Comparison of ENCODE assay signal across 13 mouse cellular contexts in the genomic region with DNA sequence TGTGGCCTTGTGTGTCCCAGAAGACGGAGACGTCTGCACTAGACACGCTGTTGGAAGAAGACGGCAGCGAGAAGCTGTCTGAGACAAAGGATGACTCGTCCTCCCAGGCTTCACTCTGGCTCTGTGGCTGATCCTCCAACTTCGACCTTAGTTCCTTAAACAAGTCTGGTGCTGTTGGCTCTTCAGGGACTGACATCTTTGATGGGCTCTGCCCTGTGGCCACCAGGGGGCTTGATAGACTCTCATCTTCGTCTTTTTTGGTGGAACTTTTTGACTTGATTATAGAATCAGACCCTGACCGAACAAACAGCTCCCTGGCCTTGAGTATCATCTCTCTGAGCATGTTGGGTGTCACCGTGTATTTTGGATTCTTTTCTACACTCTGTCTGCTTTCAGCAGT. TPM values are rescaled to one million over a fixed set of nuclear protein-coding genes. Genes with fewer than 3 reads are reported as not detected.
A peak's percentile ranks its signal among the peaks of the same experiment; 100 is the strongest.
DNase-seq lines count a peak whose midpoint lies in the region; ATAC-seq and TF ChIP-seq lines count a peak whose summit lies in the region.
"Had no signal": no experiment of that assay in that cellular context is flagged by ENCODE, and none has a peak within 500 bp of the region (broad histone marks: within the 10 kb centered on the region; RNA-seq: fewer than 3 reads in every experiment).

No protein-coding gene starts in this region.

- no peaks in the 10 kb centered on the region for H3K4me1 ChIP-seq in forebrain, postnatal 0 days (ENCODE audit: insufficient read depth)
- no peaks in the 10 kb centered on the region for H3K4me1 ChIP-seq in forebrain, embryonic 14.5 days (ENCODE audit: control insufficient read depth, insufficient read depth, low read length)
- H3K4me1 ChIP-seq: hindbrain, embryonic 15.5 days; limb, embryonic 12.5 days had no signal

- H3K4me3 ChIP-seq in forebrain, postnatal 0 days (ENCODE audit: low read depth, low read length) = no peak overlapping the region
- H3K4me3 ChIP-seq in forebrain, embryonic 14.5 days (ENCODE audit: low read depth, low read length) = no peak overlapping the region
- no peak overlapping the region for H3K4me3 ChIP-seq in layer of hippocampus, adult 2 months
- H3K4me3 ChIP-seq: hindbrain, embryonic 15.5 days; limb, embryonic 12.5 days had no signal

- 77% methylated on average over 10 of the region's 10 CpGs for WGBS in forebrain, postnatal 0 days
- 84% methylated on average over 10 of the region's 10 CpGs for WGBS in forebrain, embryonic 14.5 days

- no peaks in the 10 kb centered on the region for H3K36me3 ChIP-seq in forebrain, postnatal 0 days (ENCODE audit: insufficient read depth)
- H3K36me3 ChIP-seq in forebrain, embryonic 14.5 days (ENCODE audit: control insufficient read depth, insufficient read depth, low read length) = no peaks in the 10 kb centered on the region
- H3K36me3 ChIP-seq: hindbrain, embryonic 15.5 days; limb, embryonic 12.5 days had no signal

- no peak for DNase-seq in forebrain, postnatal 0 days
- DNase-seq in forebrain, embryonic 14.5 days (ENCODE audit: low spot score) = no peak
- no peak for DNase-seq in layer of hippocampus, adult 2 months (ENCODE audit: low spot score in 2 of 2)
- DNase-seq in layer of hippocampus, adult 8-10 months (ENCODE audit: low spot score in 2 of 2) = no peak
- peak; percentile 17 for DNase-seq in NIH3T3 (ENCODE audit: low read depth)
- peak; percentile 38 to 41 for DNase-seq in lung, postnatal 4 days
- no peak for DNase-seq in frontal cortex, postnatal 36 days (ENCODE audit: low spot score in 2 of 2)
- no peak for DNase-seq in cerebellum, postnatal 4 days (ENCODE audit: low spot score in 2 of 2)
- DNase-seq: right cerebral cortex, postnatal 25 days had no signal

- H3K9ac ChIP-seq in forebrain, postnatal 0 days = no peak overlapping the region
- no peak overlapping the region for H3K9ac ChIP-seq in forebrain, embryonic 14.5 days (ENCODE audit: low read length)
- H3K9ac ChIP-seq: hindbrain, embryonic 15.5 days; limb, embryonic 12.5 days had no signal

- TF ChIP-seq CTCF in forebrain, postnatal 0 days (IDR thresholded peaks at IDR 0.05; ENCODE audit: low read depth) = peak; percentile 31
- TF ChIP-seq CTCF in layer of hippocampus, adult 2 months (conservative IDR thresholded peaks at IDR 0.05) = peak; percentile 62

- H3K9me3 ChIP-seq in forebrain, postnatal 0 days (ENCODE audit: low read length) = no peaks in the 10 kb centered on the region
- no peaks in the 10 kb centered on the region for H3K9me3 ChIP-seq in forebrain, embryonic 14.5 days (replicated peaks; ENCODE audit: control insufficient read depth, low read length)
- H3K9me3 ChIP-seq: hindbrain, embryonic 15.5 days; limb, embryonic 12.5 days had no signal

- no peak for ATAC-seq in forebrain, postnatal 0 days
- no peak for ATAC-seq in forebrain, embryonic 14.5 days

- H3K4me2 ChIP-seq in forebrain, postnatal 0 days (ENCODE audit: low read depth) = no peak overlapping the region
- no peak overlapping the region for H3K4me2 ChIP-seq in forebrain, embryonic 14.5 days (ENCODE audit: low read length)
- H3K4me2 ChIP-seq: hindbrain, embryonic 15.5 days; limb, embryonic 12.5 days had no signal

- H3K27me3 ChIP-seq in forebrain, postnatal 0 days (ENCODE audit: insufficient read depth, low read length) = no peaks in the 10 kb centered on the region
- no peaks in the 10 kb centered on the region for H3K27me3 ChIP-seq in forebrain, embryonic 14.5 days (replicated peaks; ENCODE audit: control insufficient read depth, insufficient read depth, low read length)
- H3K27me3 ChIP-seq: hindbrain, embryonic 15.5 days; limb, embryonic 12.5 days had no signal

- H3K27ac ChIP-seq in forebrain, postnatal 0 days (ENCODE audit: low read depth, low read length) = no peak overlapping the region
- H3K27ac ChIP-seq in forebrain, embryonic 14.5 days (ENCODE audit: low read depth, low read length) = no peak overlapping the region
- no peak overlapping the region for H3K27ac ChIP-seq in layer of hippocampus, adult 2 months
- H3K27ac ChIP-seq: hindbrain, embryonic 15.5 days; limb, embryonic 12.5 days had no signal

RNA-seq across cellular contexts. Expression of gene 1700014D04Rik, which starts 4.9 kb away (rescaled TPM):
- total RNA-seq in forebrain, postnatal 0 days (2014; rRNA removed) = 0.24 and 0.31 TPM in 2 replicates
- 0.42 and 0.54 TPM in 2 replicates for polyA plus RNA-seq in forebrain, postnatal 0 days (2015; fragmentation: Nextera tagmentation; extraction: Ambion mirVana)
- 0.19 TPM in 1 of 2 replicates, not detected in the other for polyA plus RNA-seq in forebrain, embryonic 14.5 days (2014; fragmentation: Nextera tagmentation; extraction: Ambion mirVana)
- total RNA-seq in layer of hippocampus, adult 2 months (2021) = under 1 TPM; 0.31 to 0.86 TPM
- total RNA-seq in layer of hippocampus, adult 8-10 months (2022) = under 1 TPM; 0.31 to 0.79 (median 0.36) TPM
- polyA plus RNA-seq: embryonic facial prominence, embryonic 14.5 days had no signal

RNA-seq across cellular contexts. Expression of gene Spata31d1d, which starts 10.1 kb away (rescaled TPM):
- total RNA-seq in forebrain, postnatal 0 days (2014; rRNA removed) = not detected in 2 replicates
- not detected in 2 replicates for polyA plus RNA-seq in forebrain, postnatal 0 days (2015; fragmentation: Nextera tagmentation; extraction: Ambion mirVana)
- not detected in 2 replicates for polyA plus RNA-seq in forebrain, embryonic 14.5 days (2014; fragmentation: Nextera tagmentation; extraction: Ambion mirVana)
- total RNA-seq in layer of hippocampus, adult 2 months (2021) = not detected
- total RNA-seq in layer of hippocampus, adult 8-10 months (2022) = not detected
- polyA plus RNA-seq: C2C12; embryonic facial prominence, embryonic 14.5 days; hindbrain, embryonic 15.5 days; limb, embryonic 12.5 days had no signal

RNA-seq across cellular contexts. Expression of gene Isca1, which starts 27.9 kb away (rescaled TPM):
- 77.2 and 87.8 TPM in 2 replicates for total RNA-seq in forebrain, postnatal 0 days (2014; rRNA removed)
- 154 and 168 TPM in 2 replicates for polyA plus RNA-seq in forebrain, postnatal 0 days (2015; fragmentation: Nextera tagmentation; extraction: Ambion mirVana)
- 178 and 191 TPM in 2 replicates for polyA plus RNA-seq in forebrain, embryonic 14.5 days (2014; fragmentation: Nextera tagmentation; extraction: Ambion mirVana)
- 100 to 1,000 TPM; 138 to 142 TPM for total RNA-seq in layer of hippocampus, adult 2 months (2021)
- total RNA-seq in layer of hippocampus, adult 8-10 months (2022) = 100 to 1,000 TPM; 127 to 147 (median 136) TPM

RNA-seq across cellular contexts. Expression of gene Spata31d1b, which starts 29.6 kb away (rescaled TPM):
- total RNA-seq in forebrain, postnatal 0 days (2014; rRNA removed) = 0.08 and 0.33 TPM in 2 replicates
- polyA plus RNA-seq in forebrain, postnatal 0 days (2015; fragmentation: Nextera tagmentation; extraction: Ambion mirVana) = not detected in 2 replicates
- not detected in 2 replicates for polyA plus RNA-seq in forebrain, embryonic 14.5 days (2014; fragmentation: Nextera tagmentation; extraction: Ambion mirVana)
- total RNA-seq in layer of hippocampus, adult 2 months (2021) = under 1 TPM in 1 of 2 experiments, not detected in 1; 0.12 TPM
- under 1 TPM in 2 of 4 experiments, not detected in 2; 0.09 to 0.18 TPM for total RNA-seq in layer of hippocampus, adult 8-10 months (2022)
- polyA plus RNA-seq: C2C12; hindbrain, embryonic 15.5 days; limb, embryonic 12.5 days had no signal

RNA-seq across cellular contexts. Expression of gene Spata31d1a, which starts 31.6 kb away (rescaled TPM):
- 0.08 TPM in 1 of 2 replicates, not detected in the other for total RNA-seq in forebrain, postnatal 0 days (2014; rRNA removed)
- 0.21 and 0.42 TPM in 2 replicates for polyA plus RNA-seq in forebrain, postnatal 0 days (2015; fragmentation: Nextera tagmentation; extraction: Ambion mirVana)
- not detected in 2 replicates for polyA plus RNA-seq in forebrain, embryonic 14.5 days (2014; fragmentation: Nextera tagmentation; extraction: Ambion mirVana)
- under 1 TPM; 0.22 to 0.26 TPM for total RNA-seq in layer of hippocampus, adult 2 months (2021)
- under 1 TPM; 0.18 to 0.47 (median 0.22) TPM for total RNA-seq in layer of hippocampus, adult 8-10 months (2022)
- polyA plus RNA-seq: C2C12; hindbrain, embryonic 15.5 days; limb, embryonic 12.5 days had no signal

Comparison
In these comparisons a context has a peak if more than half of its experiments do, and no peak if none do; other contexts are left out.
1. DNase-seq: peak in NIH3T3 (single experiment) and lung, postnatal 4 days (2 of 2); none in forebrain, postnatal 0 days (single experiment), forebrain, embryonic 14.5 days (single experiment), layer of hippocampus, adult 2 months (0 of 2), layer of hippocampus, adult 8-10 months (0 of 2), frontal cortex, postnatal 36 days (0 of 2) and cerebellum, postnatal 4 days (0 of 2).